Comparison of ENCODE assay signal across 9 mouse cellular contexts in genomic region chr14:36919146-36919545, GRCm38 (mm10). TPM values are rescaled to one million over a fixed set of nuclear protein-coding genes. Genes with fewer than 3 reads are reported as not detected.
DNase-seq lines count a peak whose midpoint lies in the region; ATAC-seq lines count a peak whose summit lies in the region.
"Had no signal": no experiment of that assay in that cellular context is flagged by ENCODE, and none has a peak within 500 bp of the region (broad histone marks: within the 10 kb centered on the region; RNA-seq: fewer than 3 reads in every experiment).

No protein-coding gene starts in this region.

- no peaks in the 10 kb centered on the region for H3K9me3 ChIP-seq in embryonic facial prominence, embryonic 10.5 days
- H3K9me3 ChIP-seq in midbrain, embryonic 16.5 days (replicated peaks; ENCODE audit: control insufficient read depth, low read length, poor library complexity, severe bottlenecking): no peaks in the 10 kb centered on the region

- peaks cover 5% of the 10 kb centered on the region; the same call in 1 of the 2 replicates for H3K36me3 ChIP-seq in embryonic facial prominence, embryonic 10.5 days (replicated peaks)
- H3K36me3 ChIP-seq in midbrain, embryonic 16.5 days (ENCODE audit: control insufficient read depth, insufficient read depth, low read length): no peaks in the 10 kb centered on the region

- intact Hi-C loops in left cerebral cortex, postnatal 25 days (cut with DNase I): no loop called here

- ATAC-seq in midbrain, embryonic 16.5 days: peak; percentile 81
- ATAC-seq in megakaryocyte, adult 5-6 weeks (ENCODE audit: poor library complexity, severe bottlenecking): no peak

- H3K27ac ChIP-seq in embryonic facial prominence, embryonic 10.5 days (replicated peaks): peak overlapping the region; percentile 83
- peak overlapping the region; percentile 76 for H3K27ac ChIP-seq in midbrain, embryonic 16.5 days (ENCODE audit: low read length)

- H3K4me2 ChIP-seq in midbrain, embryonic 16.5 days (ENCODE audit: low read length): peak overlapping the region; percentile 25

- peak; percentile 77 for DNase-seq in adrenal gland, postnatal 14 days
- peak; percentile 72 for DNase-seq in embryonic facial prominence, embryonic 10.5 days (ENCODE audit: low spot score)
- peak; percentile 99 for DNase-seq in heart, adult 11 months
- DNase-seq in kidney, adult 18-20 months: peak; percentile 86
- peak; percentile 60 to 86 for DNase-seq in left cerebral cortex, postnatal 25 days (ENCODE audit: low spot score in 2 of 2)
- DNase-seq in urinary bladder, adult 2 months (ENCODE audit: low spot score): peak; percentile 57

- WGBS in embryonic facial prominence, embryonic 10.5 days: 28% methylated on average over 13 of the region's 13 CpGs
- WGBS in midbrain, embryonic 16.5 days: 60% methylated on average over 13 of the region's 13 CpGs

- H3K9ac ChIP-seq in midbrain, embryonic 16.5 days (ENCODE audit: low read depth, low read length): 0 out of 2 replicates have a peak overlapping the region, but pooled peaks have one; percentile 6

- H3K27me3 ChIP-seq in embryonic facial prominence, embryonic 10.5 days (replicated peaks; ENCODE audit: low read depth, poor library complexity, severe bottlenecking): no peaks in the 10 kb centered on the region
- no peaks in the 10 kb centered on the region for H3K27me3 ChIP-seq in midbrain, embryonic 16.5 days (ENCODE audit: control insufficient read depth, insufficient read depth, low read depth, low read length)

- peak overlapping the region; percentile 39 for H3K4me3 ChIP-seq in embryonic facial prominence, embryonic 10.5 days
- H3K4me3 ChIP-seq in midbrain, embryonic 16.5 days (ENCODE audit: low read depth, low read length): peak overlapping the region; percentile 16
- H3K4me3 ChIP-seq: erythroblast, embryonic 14.5 days had no signal

- peaks cover 13% of the 10 kb centered on the region for H3K4me1 ChIP-seq in embryonic facial prominence, embryonic 10.5 days
- H3K4me1 ChIP-seq in midbrain, embryonic 16.5 days (ENCODE audit: control insufficient read depth, insufficient read depth, low read length): peaks cover 3% of the 10 kb centered on the region; the same call in 1 of the 2 replicates

RNA-seq across cellular contexts. Expression of gene Ccser2, which starts 49.4 kb away (rescaled TPM):
- 31.3 and 31.4 TPM in 2 replicates for total RNA-seq in adrenal gland, postnatal 14 days (2021)
- polyA plus RNA-seq in embryonic facial prominence, embryonic 10.5 days (2016; fragmentation: Nextera tagmentation; extraction: Ambion mirVana): 29.9 and 34.2 TPM in 2 replicates
- 10 to 100 TPM; 80.7 to 84.2 TPM for total RNA-seq in left cerebral cortex, postnatal 25 days (2021)
- 92.9 and 97.5 TPM in 2 replicates for polyA plus RNA-seq in midbrain, embryonic 16.5 days (2015; fragmentation: Nextera tagmentation; extraction: Ambion mirVana)
- 31.5 and 44.1 TPM in 2 replicates for polyA plus RNA-seq in urinary bladder, adult 2 months (2012; rRNA removed)
- 11.4 and 15.1 TPM in 2 replicates for total RNA-seq in megakaryocyte, adult 5-6 weeks (2015)
- 11.6 and 11.9 TPM in 2 replicates for total RNA-seq in megakaryocyte, adult 5-6 weeks (2017)
